Mouse (Mus musculus) liver, adult 2 months (tissue): ENCODE data around the gene Tmem262. TPM values are rescaled to one million over a fixed set of nuclear protein-coding genes. Genes with fewer than 3 reads are reported as not detected.

Experiments used
- DNase-seq: peaks from one replicate; pipeline ENCODE4 v3.0.0-alpha.2; 2011; ENCODE audit warnings: low read depth, low spot score; ENCODE audit errors: extremely low read depth
- H3K27ac ChIP-seq: fragments of 200-500 bp; replicated peaks from 2 replicates; pipeline ENCODE4 v1.5.1; 2012; ENCODE audit warnings: low read depth, mild to moderate bottlenecking, control low read depth, inconsistent platforms, low read length; ENCODE audit not compliant: insufficient read depth
- H3K27me3 ChIP-seq: fragments of 200-500 bp; 2 replicates; pipeline ENCODE4 v1.6.1; 2012; ENCODE audit warnings: mild to moderate bottlenecking, moderate library complexity, low read length, inconsistent platforms; ENCODE audit not compliant: control insufficient read depth, insufficient read depth
- H3K36me3 ChIP-seq: fragments of 200-500 bp; 2 replicates; pipeline ENCODE4 v1.6.1; 2012; ENCODE audit warnings: low read length, inconsistent platforms; ENCODE audit not compliant: control insufficient read depth, insufficient read depth
- H3K4me1 ChIP-seq: fragments of 200-500 bp; 2 replicates; pipeline ENCODE4 v1.6.1; 2011; ENCODE audit warnings: low read length; ENCODE audit not compliant: control insufficient read depth, insufficient read depth
- H3K4me3 ChIP-seq: fragments of 200-500 bp; 2 replicates; pipeline ENCODE4 v1.5.1; 2011; ENCODE audit warnings: low read depth, mild to moderate bottlenecking, control low read depth, low read length, moderate library complexity; ENCODE audit not compliant: insufficient read depth
- H3K79me2 ChIP-seq: fragments of 200-500 bp; 2 replicates; pipeline ENCODE4 v1.6.1; 2012; ENCODE audit warnings: inconsistent platforms, mild to moderate bottlenecking, low read length, moderate library complexity; ENCODE audit not compliant: control insufficient read depth, insufficient read depth
- H3K9ac ChIP-seq: fragments of 200-500 bp; 2 replicates; pipeline ENCODE4 v1.6.1; 2012; ENCODE audit warnings: low read depth, mild to moderate bottlenecking, control low read depth, inconsistent platforms, low read length
- CTCF ChIP-seq: fragments of 200-500 bp; IDR thresholded peaks from 2 replicates; pipeline ENCODE4 v1.5.1; 2011; ENCODE audit warnings: low read depth, low read length, control low read depth
- POLR2A ChIP-seq: fragments of 200-500 bp; IDR thresholded peaks from 2 replicates; pipeline ENCODE4 v1.6.1; 2011; ENCODE audit warnings: low read length, control low read depth; ENCODE audit not compliant: insufficient read depth; ENCODE audit errors: extremely low read depth
- WGBS: fragments of 180-500 bp; shearing (Covaris S2); methylation state at CpG from one replicate; pipeline ENCODE4 v1.1.7; 2018; 5-methylcytosine and 5-hydroxymethylcytosine counted together
- polyA plus RNA-seq: library from polyadenylated mRNA; depleted of rRNA; stranded (reverse); fragments of >200 nt; gene quantifications from 2 replicates; pipeline ENCODE4 v1.2.3, GENCODE M21; 2012
- total RNA-seq: library from RNA; depleted of rRNA; stranded (reverse); fragments of >200 nt; gene quantifications from 2 replicates; pipeline ENCODE4 v1.2.3, GENCODE M21; 2014

Tmem262 gene
- total and polyA plus RNA-seq, 2 experiments = not detected

- H3K27ac ChIP-seq = no peak overlapping the region
- H3K9ac ChIP-seq = no peak overlapping the region; the same call in 1 of the 2 replicates
- H3K27me3 ChIP-seq = no peaks in the 10 kb centered on the region
- H3K4me1 ChIP-seq = peaks cover 11% of the 10 kb centered on the region; the same call in 1 of the 2 replicates
- H3K79me2 ChIP-seq = no peaks in the 10 kb centered on the region; the same call in 1 of the 2 replicates
- H3K36me3 ChIP-seq = peaks cover 33% of the 10 kb centered on the region
- H3K4me3 ChIP-seq = no peak overlapping the region
- WGBS = 26% methylated on average over 4 of the region's 4 CpGs
- no peak for DNase-seq
- TF ChIP-seq CTCF = no peak
- TF ChIP-seq POLR2A = no peak
These were observed 23.1 kb upstream of the Tmem262 start for GRCm38 (mm10) chr19:6056696-6057095.

- H3K4me3 ChIP-seq = peak within 1 kb of the TSS; percentile 87
- WGBS = under 1% methylated on average over 63 of the region's 63 CpGs
- H3K9ac ChIP-seq = peak within 1 kb of the TSS; percentile 91
- no peak for TF ChIP-seq CTCF
- TF ChIP-seq POLR2A = peak; percentile 94
- H3K27ac ChIP-seq = peak within 1 kb of the TSS; percentile 82
- H3K36me3 ChIP-seq = peaks cover 25% of the 10 kb centered on the region
- no peaks in the 10 kb centered on the region; the same call in 1 of the 2 replicates for H3K79me2 ChIP-seq
- no peaks in the 10 kb centered on the region for H3K27me3 ChIP-seq
- peaks cover 16% of the 10 kb centered on the region for H3K4me1 ChIP-seq
- DNase-seq = peak; percentile 81
These were observed 22.3 kb upstream of the Tmem262 start, which contains the start of the genes Mrpl49 and Fau for GRCm38 (mm10) chr19:6057313-6058096. TSS of gene Mrpl49 (minus strand) at chr19:6057785. TSS of gene Fau (plus strand) at chr19:6057844.

- H3K4me3 ChIP-seq = peak overlapping the region; percentile 87
- no peaks in the 10 kb centered on the region for H3K27me3 ChIP-seq
- 6% methylated on average over 5 of the region's 5 CpGs for WGBS
- peak overlapping the region; percentile 91 for H3K9ac ChIP-seq
- H3K27ac ChIP-seq = peak overlapping the region; percentile 82
- H3K79me2 ChIP-seq = no peaks in the 10 kb centered on the region; the same call in 1 of the 2 replicates
- peaks cover 24% of the 10 kb centered on the region for H3K4me1 ChIP-seq
- no peak for DNase-seq
- H3K36me3 ChIP-seq = peaks cover 18% of the 10 kb centered on the region; the same call in 1 of the 2 replicates
- TF ChIP-seq POLR2A = no peak
- no peak for TF ChIP-seq CTCF
These were observed 21.3 kb upstream of the Tmem262 start for GRCm38 (mm10) chr19:6058513-6058912.

- H3K4me1 ChIP-seq = peaks cover 24% of the 10 kb centered on the region
These were observed 20.9 kb upstream of the Tmem262 start for GRCm38 (mm10) chr19:6058966-6059365.

GRCm38 (mm10) chr19:6061021-6061533, 18.8 kb upstream of the Tmem262 start, which contains the start of gene Znhit2:
TSS of gene Znhit2 (plus strand) at chr19:6061192.
- peak within 1 kb of the TSS; percentile 78 for H3K4me3 ChIP-seq
- under 1% methylated on average over 58 of the region's 58 CpGs for WGBS
- no peak for TF ChIP-seq CTCF
- TF ChIP-seq POLR2A = peak; percentile 49; the same call in 1 of the 2 replicates
- H3K27me3 ChIP-seq = no peaks in the 10 kb centered on the region
- peak within 1 kb of the TSS; percentile 77 for H3K27ac ChIP-seq
- H3K9ac ChIP-seq = peak within 1 kb of the TSS; percentile 86
- H3K36me3 ChIP-seq = peaks cover 2% of the 10 kb centered on the region; the same call in 1 of the 2 replicates
- no peaks in the 10 kb centered on the region; the same call in 1 of the 2 replicates for H3K79me2 ChIP-seq
- H3K4me1 ChIP-seq = peaks cover 24% of the 10 kb centered on the region
- DNase-seq = peak; percentile 89

More at GRCm38 (mm10) chr19:6058966-6059365, 20.9 kb upstream of the Tmem262 start:
- peaks cover 13% of the 10 kb centered on the region; the same call in 1 of the 2 replicates for H3K36me3 ChIP-seq
- 20% methylated on average over 5 of the region's 5 CpGs for WGBS
- TF ChIP-seq CTCF = no peak
- DNase-seq = peak; percentile 80
- no peaks in the 10 kb centered on the region for H3K27me3 ChIP-seq
- peak overlapping the region; percentile 82 for H3K27ac ChIP-seq
- peak overlapping the region; percentile 87 for H3K4me3 ChIP-seq
- peak overlapping the region; percentile 91 for H3K9ac ChIP-seq
- H3K79me2 ChIP-seq = no peaks in the 10 kb centered on the region; the same call in 1 of the 2 replicates
